Mouse (Mus musculus) urinary bladder, adult 18-20 months (tissue): ENCODE results near the gene Galk2.

ENCODE experiments used
- DNase-seq, 2 experiments: peaks; one replicate each; pipeline ENCODE4 v3.0.0; 2022; ENCODE audit warnings: low spot score in 2 of 2, mixed read lengths in 2 of 2

The Galk2 gene

DNA sequence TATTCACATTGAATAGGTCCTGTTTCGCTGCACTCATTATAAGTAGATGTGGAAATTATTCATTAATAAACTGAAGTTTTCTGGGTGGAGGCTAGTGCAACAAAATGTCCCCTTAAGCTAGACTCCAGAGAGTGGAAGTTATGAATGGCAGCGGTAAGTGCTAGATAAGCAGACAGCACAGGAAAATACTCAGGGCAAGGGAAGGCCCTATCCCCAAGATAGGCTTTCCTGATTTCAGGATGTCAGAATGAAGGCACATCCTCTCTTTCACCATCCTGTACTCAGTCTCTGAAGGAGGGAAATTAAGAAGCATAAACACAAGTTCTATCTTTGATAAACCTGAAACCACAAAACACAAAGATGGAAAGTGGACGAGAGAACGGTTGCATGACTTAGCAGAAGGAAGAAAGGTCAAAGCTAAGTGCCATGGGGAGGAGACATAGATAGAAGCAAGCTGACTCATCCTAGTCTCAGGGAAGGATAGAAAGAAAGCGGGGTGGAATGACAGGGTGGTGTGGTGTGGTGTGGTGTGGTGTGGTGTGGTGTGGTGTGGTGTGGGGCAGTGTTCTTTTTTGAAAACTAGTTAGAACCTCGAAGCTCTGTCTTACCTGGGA lies 42.0 kb downstream of the Galk2 start:
- no peak for DNase-seq

GRCm38 (mm10) chr2:125901426-125901825 lies 42.5 kb downstream of the Galk2 start:
- DNase-seq = no peak

GRCm38 (mm10) chr2:125906407-125907066 lies 47.6 kb downstream of the Galk2 start:
- DNase-seq = no peak

DNA sequence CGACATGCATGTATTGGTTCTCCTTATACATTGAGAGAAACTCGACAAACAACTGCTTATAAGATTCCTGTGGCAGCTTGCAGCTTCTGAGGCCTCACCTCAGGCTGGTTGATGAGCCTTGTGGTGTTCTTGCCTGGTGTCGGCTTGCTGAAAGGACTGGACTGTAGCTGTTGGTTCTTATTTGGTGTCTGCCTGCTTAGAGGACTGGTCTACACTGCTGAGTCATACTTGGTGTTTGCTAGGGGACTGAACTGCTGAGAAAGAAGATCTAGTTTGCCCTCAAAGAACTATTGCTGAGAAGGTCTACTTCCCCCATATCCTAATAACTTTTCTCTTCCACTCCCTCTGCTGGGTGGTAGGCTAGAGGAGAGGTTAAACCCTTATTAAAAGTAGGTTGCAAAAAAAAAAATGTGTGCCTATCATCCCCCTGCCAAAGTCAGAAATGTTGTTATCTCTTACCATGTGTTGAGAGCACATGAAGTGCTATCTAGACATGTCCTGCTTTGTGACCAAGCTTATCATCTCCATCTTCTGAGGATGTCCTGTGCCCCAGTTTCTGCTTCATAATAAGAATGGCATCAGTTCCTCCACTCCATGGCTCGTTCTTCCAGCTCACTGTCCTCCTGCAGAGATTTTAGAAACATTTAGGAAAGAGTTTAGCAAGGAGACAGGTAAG lies 48.8 kb downstream of the Galk2 start:
- no peak for DNase-seq

DNA sequence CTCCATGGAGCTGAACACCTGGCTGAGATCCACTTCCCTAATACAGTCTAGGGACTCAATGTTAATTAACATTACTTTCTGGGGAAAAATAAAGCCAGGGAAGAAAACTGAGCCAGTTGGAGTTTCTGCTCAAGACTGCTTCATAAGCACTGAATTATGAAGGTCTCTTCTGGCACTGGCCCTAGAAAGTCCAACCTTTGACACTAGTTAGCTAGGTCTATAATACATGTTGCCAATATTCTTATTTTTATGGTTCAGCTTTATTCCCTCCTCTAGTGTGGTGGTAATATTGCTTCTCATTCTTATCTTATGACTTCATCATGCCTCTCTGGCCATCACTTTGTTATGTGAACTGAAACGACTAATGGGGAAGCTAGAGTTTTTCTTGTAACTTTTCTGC lies 55.3 kb downstream of the Galk2 start:
- no peak for DNase-seq

DNA sequence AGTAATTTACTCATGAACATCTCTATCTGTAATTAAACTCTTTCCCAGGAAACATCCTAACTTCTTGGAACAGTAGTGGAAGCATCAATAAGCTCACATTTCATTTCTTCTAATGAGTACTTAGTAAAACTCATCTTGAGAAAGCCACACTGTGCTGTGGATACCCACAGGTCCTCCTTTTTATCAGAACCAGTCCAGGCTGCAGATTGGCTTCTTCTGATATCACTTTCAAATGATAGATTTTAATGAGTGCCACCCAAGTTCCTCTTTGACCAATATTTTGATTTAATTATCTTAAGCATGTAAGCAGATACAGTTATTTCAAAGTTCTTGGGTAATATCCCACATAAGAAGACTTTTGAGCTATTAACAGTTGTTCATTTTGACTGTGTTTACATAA lies 55.8 kb downstream of the Galk2 start:
- no peak for DNase-seq

DNA sequence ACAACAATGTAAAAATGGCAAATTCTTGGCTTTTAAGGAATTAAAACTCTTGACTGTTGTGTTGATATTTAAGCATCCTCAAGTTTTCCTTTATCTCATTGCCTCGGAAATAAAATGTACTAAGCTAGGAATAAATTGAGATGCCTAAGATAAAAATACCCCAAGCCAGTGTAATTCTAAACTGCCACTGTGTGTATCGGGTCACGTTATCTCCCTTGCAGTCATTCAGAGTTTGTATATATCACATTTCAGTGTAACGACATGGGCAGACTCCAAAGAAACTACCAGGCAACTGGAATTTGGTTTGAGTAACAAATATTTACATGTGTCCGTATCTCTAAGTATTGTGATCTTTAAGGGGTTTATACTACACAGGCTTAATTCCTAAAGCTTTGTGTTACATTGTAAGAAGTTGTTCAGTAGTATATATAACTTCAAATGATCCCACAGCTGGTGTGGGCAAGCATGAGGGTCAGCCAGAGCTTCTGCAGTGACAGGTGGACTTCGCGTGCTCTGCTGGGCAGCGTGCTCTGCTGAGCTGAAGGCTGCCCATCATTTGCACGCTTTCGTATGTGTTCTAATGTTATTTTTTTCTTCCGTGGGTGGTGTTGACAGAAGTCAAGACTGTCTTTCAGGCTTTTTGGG lies 57.9 kb downstream of the Galk2 start:
- DNase-seq = no peak

- no peak for DNase-seq
Measured at GRCm38 (mm10) chr2:125917297-125917679, 58.4 kb downstream of the Galk2 start.

- no peak for DNase-seq
Measured at GRCm38 (mm10) chr2:125921273-125921672, 62.4 kb downstream of the Galk2 start.

- DNase-seq = no peak
Measured at GRCm38 (mm10) chr2:125922149-125922548, 63.2 kb downstream of the Galk2 start.

DNA sequence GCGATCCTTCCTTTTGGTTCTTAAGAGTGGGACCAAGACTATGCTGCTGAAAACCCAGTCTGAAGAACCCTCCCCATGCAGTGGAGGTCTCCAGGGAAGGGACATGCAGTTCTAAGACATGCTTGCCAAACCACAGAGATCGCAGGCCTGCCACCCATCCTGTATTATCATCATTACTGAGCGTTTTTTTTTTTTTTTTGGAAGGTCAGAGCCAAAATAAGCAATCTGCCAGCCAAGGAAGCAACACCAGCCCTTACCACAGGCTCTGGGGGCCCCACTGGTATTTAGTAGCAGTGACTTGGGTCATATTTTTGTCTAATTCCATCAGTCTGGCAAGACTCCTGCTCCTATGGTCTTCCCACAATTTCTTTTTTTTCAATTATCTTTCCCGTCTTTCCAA lies 64.0 kb downstream of the Galk2 start:
- DNase-seq = no peak

DNA sequence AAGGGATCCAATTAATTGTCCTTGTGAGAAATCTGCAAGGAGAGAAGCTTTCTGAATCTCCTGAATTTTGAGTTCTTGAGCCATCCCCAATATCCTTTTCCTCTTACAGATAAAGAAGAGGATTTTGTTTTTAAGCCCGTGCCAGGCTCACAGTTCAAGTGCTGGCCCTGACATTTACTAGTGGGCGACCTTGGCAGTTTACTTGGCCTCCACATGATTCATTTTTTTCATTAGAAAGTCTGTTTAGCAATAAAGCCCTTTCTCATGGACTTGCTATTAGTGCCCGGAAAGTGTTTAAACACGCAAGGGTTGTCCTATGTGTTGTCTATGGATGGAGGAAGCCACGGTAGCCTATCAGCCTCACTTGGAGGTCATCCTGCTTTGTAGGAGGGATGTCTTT lies 64.4 kb downstream of the Galk2 start:
- DNase-seq = no peak

DNA sequence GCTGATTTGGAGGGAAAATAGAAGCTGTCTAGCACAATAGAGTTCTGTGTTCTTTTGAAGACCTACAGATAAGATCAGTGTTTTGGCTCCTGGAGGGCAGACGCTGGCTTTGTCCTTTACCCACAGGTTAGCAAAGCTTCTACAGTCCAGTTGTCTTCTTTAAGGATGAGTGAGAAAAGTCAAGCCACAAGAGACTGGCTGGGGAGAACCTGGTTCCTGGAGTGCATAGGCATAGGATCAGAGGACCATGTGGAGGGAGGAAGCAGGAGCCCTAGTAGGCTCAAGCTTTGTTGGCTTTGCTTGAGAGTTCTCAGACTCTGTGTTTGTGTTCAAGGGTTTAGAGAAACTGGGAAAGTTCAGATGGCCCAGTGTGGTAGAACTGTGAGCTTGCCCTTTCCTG lies 65.6 kb downstream of the Galk2 start:
- DNase-seq = no peak

- DNase-seq = no peak
Measured at GRCm38 (mm10) chr2:125925081-125925480, 66.2 kb downstream of the Galk2 start.

GRCm38 (mm10) chr2:125929396-125929795 lies 70.5 kb downstream of the Galk2 start:
- DNase-seq = no peak

DNA sequence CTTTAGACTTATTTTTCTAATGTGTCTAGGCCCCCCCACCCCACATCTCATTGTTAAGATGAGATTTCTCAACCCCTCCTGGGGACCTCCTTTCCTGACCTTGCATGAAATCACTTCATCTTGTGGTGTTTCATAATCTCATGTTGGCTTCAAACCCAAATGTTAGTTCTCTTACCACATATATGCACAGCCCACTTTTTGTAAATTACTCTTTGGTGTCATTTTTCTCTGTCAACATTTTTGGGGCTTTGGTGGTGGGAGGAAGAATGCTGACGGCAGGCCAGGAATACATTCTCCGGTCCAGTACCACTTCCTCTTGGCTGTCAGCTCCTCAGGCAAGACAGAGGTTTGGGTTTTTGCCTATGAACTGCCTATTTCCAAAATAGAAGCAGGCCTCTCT lies 71.0 kb downstream of the Galk2 start:
- no peak for DNase-seq

- DNase-seq = no peak
Measured at GRCm38 (mm10) chr2:125931193-125931592, 72.3 kb downstream of the Galk2 start.

GRCm38 (mm10) chr2:125932734-125933133 lies 73.8 kb downstream of the Galk2 start:
- DNase-seq = no peak

DNA sequence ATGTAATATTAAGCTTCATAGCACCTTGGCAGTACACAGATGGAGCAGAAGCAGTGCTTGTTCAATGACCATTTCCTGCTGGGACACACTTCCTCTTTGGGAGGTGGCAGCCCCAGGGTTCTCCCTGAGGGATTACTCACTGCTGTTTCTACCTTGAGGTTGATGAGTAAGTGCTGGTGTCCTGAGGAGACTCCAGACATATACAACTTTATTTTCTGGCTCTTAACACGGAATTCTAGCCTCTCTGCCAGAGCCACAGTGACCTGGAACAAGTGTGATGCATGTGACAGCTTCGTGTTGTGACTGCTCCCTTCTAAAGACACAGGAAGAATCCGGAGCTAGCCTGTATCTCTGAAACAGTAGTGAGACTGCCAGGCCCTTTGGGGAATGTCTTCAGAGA lies 75.1 kb downstream of the Galk2 start:
- no peak for DNase-seq

DNA sequence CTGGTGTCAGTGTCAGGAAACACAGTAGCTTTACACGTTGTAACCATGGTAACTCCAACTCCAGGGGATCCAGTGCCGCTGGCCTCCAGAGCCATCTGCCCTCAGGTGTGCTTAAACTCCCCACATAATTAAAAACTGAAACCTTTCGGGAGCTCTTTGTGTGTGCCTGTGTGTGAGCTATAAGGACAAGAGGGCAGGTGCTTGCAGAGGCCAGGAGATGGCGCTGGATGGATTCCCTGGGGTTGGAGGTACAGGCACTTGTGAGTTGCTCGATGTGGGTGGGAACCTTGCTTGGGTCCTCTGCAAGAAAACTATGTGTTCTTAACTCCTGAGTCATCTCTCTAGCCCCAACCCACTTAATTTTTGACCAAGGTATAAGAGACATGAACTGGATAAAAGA lies 77.5 kb downstream of the Galk2 start:
- DNase-seq = no peak

- no peak for DNase-seq
Measured at GRCm38 (mm10) chr2:125938993-125939642, 80.2 kb downstream of the Galk2 start.

DNA sequence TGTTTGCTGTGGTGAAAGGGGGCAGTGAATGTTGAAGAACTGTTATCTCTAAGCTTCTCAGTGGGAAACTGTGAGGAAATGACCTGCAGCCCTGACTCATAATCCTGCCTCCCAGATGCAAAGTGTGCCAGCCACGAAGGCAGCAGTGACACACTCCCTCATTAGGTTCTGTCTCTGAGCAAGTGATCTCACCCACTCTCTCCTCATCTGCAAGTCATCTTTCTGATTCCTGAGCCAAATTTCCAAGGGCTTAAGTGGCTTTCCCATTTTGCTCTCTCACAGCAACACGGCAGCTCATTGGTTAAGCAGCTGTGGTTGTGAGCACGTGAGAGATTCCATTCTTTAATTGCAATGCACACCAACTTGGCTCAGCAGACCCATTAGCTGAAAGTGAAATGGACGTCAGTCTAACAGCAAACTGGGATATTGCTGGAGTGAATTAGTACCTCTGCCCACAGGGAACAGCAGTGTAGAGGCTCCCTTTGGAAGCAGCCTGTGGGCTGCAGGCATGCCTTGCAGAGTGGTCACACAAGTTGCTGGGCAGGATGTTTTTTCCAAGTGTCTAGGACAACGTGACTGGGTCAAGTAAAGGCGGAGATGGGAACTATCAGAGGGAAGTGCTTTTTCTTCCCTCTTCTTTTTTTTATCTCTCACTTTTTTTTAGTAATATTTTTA lies 82.3 kb downstream of the Galk2 start:
- no peak for DNase-seq
